Mouse (Mus musculus) hindbrain, embryonic 10.5 days (tissue): Measurements from ENCODE around the gene Gucy1b2. TPM values are rescaled to one million over a fixed set of nuclear protein-coding genes. Genes with fewer than 3 reads are reported as not detected.

ENCODE experiments used
- DNase-seq: peaks from one replicate; pipeline ENCODE4 v3.0.0-alpha.2; 2017; ENCODE audit warnings: low spot score
- H3K27ac ChIP-seq: fragments of 300-500 bp; sonication (generic); 2 replicates; pipeline ENCODE4 v1.5.1; 2016; ENCODE audit warnings: mild to moderate bottlenecking, moderate library complexity
- H3K27me3 ChIP-seq: fragments of 300-500 bp; sonication (generic); 2 replicates; pipeline ENCODE4 v1.6.1; 2016; ENCODE audit warnings: mild to moderate bottlenecking; ENCODE audit not compliant: poor library complexity, insufficient read depth, severe bottlenecking
- H3K36me3 ChIP-seq: fragments of 300-500 bp; sonication (generic); 2 replicates; pipeline ENCODE4 v1.6.1; 2016; ENCODE audit warnings: mild to moderate bottlenecking, moderate library complexity
- H3K4me1 ChIP-seq: fragments of 300-500 bp; sonication (generic); replicated peaks from 2 replicates; pipeline ENCODE4 v1.6.1; 2016; ENCODE audit warnings: mild to moderate bottlenecking
- H3K4me3 ChIP-seq: fragments of 300-500 bp; sonication (generic); 2 replicates; pipeline ENCODE4 v1.5.1; 2016; ENCODE audit warnings: mild to moderate bottlenecking, moderate library complexity
- H3K9me3 ChIP-seq: fragments of 300-500 bp; sonication (generic); 2 replicates; pipeline ENCODE4 v1.6.1; 2016; ENCODE audit warnings: mild to moderate bottlenecking, moderate library complexity
- WGBS: fragments of 180-500 bp; shearing (Covaris S2); methylation state at CpG from one replicate; pipeline ENCODE4 v1.1.7; 2016; 5-methylcytosine and 5-hydroxymethylcytosine counted together
- polyA plus RNA-seq: library from polyadenylated mRNA; unstranded; fragments of >200 nt; fragmentation: Nextera tagmentation; extraction: Ambion mirVana; gene quantifications from 2 replicates; pipeline ENCODE4 v1.2.1, GENCODE M21; 2016

Gucy1b2 gene
- polyA plus RNA-seq, 1 experiment from 2014 or later, result 0.09 TPM

DNA sequence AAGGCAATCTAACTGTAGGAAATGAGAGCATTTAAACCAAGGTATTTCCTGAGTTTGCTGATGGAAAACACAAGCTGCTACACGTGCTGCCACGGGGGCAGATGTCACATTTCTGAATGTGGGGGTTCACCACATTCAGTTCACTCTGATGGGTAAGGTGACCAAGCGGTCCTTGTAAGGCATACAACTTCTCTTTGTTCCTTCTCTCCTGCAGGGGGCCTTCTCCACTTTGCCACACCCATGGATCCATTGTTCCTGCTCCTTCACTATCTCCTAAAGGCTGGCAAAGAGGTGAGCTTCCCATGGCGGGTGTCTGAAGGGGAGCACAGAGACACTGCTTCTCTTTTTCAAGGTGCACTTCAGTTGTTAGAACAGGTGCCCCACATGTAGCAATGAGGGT, 105.9 kb downstream of the Gucy1b2 start:
- Histone ChIP-seq H3K4me3 (no peak overlapping the region), H3K36me3 (peaks cover 29% of the 10 kb centered on the region), H3K9me3 (no peaks in the 10 kb centered on the region), H3K27ac (no peak overlapping the region), H3K4me1 (no peaks in the 10 kb centered on the region), H3K27me3 (no peaks in the 10 kb centered on the region)
- WGBS, result 75% methylated on average over 4 of the region's 4 CpGs
- DNase-seq, result no peak

DNA sequence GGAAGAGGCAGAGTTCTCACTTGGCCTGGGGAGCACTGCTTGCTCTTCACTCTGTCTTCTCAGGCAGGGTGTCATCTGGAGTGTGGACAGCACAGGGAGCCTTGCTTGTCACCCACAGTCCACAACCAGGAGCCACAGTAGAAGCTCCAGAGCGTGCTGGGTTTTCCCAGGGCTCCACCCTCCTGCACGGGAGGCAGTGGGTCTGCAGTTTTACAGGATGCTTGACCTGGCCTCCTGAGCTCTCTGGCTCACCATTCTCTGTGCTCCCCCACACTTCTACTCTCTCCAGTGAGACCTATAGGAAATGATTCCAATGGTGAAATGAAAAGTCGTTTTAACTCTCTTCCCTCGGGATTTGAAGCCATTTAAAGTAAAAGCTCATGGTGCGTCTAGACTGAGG, 106.3 kb downstream of the Gucy1b2 start:
- Histone ChIP-seq H3K27me3 (no peaks in the 10 kb centered on the region), H3K27ac (no peak overlapping the region), H3K36me3 (peaks cover 29% of the 10 kb centered on the region), H3K4me3 (no peak overlapping the region), H3K4me1 (no peaks in the 10 kb centered on the region), H3K9me3 (no peaks in the 10 kb centered on the region)
- 79% methylated on average over 5 of the region's 5 CpGs for WGBS
- DNase-seq, result no peak

DNA sequence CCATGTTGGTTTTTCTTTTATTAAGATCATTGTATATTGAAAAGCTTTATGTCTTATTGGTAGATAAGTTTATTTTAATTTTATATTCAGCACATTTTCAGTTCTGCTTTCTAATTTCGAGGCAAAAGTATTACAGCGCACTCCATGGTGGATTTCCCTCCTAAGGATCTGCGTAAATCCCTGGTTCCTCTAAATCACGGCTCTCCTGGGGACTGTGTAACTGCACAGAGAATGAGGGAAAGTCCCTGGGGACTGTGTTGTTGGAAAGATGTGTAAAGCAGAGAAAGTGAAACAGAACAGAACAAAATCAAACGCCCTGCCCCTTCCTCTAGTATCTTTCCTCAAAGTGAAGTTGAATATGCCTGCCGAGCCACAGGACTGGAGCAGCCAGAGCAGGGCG, 109.0 kb downstream of the Gucy1b2 start:
- peaks cover 17% of the 10 kb centered on the region for H3K36me3 ChIP-seq
- DNase-seq, result no peak
- H3K27ac ChIP-seq, result no peak overlapping the region
- H3K4me3 ChIP-seq, result no peak overlapping the region
- H3K9me3 ChIP-seq, result no peaks in the 10 kb centered on the region
- no peaks in the 10 kb centered on the region for H3K27me3 ChIP-seq
- peaks cover 8% of the 10 kb centered on the region for H3K4me1 ChIP-seq
- 89% methylated on average over 7 of the region's 7 CpGs for WGBS

DNA sequence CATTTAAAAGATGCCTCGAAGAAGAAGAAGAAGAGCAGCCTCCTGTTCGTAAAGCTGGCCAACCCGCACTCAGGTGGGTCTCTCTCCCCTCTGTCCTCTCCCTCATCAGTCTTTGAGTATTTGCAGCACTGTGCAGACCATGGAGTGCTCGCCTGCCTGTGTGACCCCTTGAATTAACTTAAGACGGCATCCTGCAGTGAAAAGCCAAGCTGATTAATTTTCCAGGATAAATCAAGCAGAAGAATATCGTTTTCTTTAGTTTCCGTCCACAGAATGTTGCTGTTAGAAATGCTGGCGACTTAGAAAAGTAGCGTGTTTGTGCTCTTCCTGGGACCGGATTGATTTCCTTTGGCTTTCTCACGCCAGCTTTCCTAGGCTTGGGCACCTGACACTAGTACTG, 109.5 kb downstream of the Gucy1b2 start:
- H3K27me3 ChIP-seq, result no peaks in the 10 kb centered on the region
- DNase-seq, result no peak
- H3K36me3 ChIP-seq, result peaks cover 17% of the 10 kb centered on the region
- H3K4me1 ChIP-seq, result peaks cover 8% of the 10 kb centered on the region
- no peak overlapping the region for H3K4me3 ChIP-seq
- no peak overlapping the region for H3K27ac ChIP-seq
- H3K9me3 ChIP-seq, result no peaks in the 10 kb centered on the region
- WGBS, result 81% methylated on average over 11 of the region's 11 CpGs

Other genes starting within 250 kb of the Gucy1b2 start
- 60.7 TPM in 2 replicates for gene Rnaseh2b, start 163.7 kb downstream of the Gucy1b2 start, polyA plus RNA-seq
- 1.8 and 1.9 TPM in 2 replicates for gene Dleu7, start 163.2 kb downstream of the Gucy1b2 start, polyA plus RNA-seq
- gene Fam124a, start 99.4 kb upstream of the Gucy1b2 start, polyA plus RNA-seq, result 2.4 and 5.8 TPM in 2 replicates
- not detected in 2 replicates for gene Gm4131, start 110.6 kb upstream of the Gucy1b2 start, polyA plus RNA-seq
- gene Serpine3, start 207.4 kb upstream of the Gucy1b2 start, polyA plus RNA-seq, result not detected in 2 replicates